Mouse (Mus musculus): ENCODE data around the gene Mb21d2. TPM values are rescaled to one million over a fixed set of nuclear protein-coding genes. Genes with fewer than 3 reads are reported as not detected.

The Mb21d2 gene
- polyA plus RNA-seq, 1 experiment = 9.2 TPM

DNA sequence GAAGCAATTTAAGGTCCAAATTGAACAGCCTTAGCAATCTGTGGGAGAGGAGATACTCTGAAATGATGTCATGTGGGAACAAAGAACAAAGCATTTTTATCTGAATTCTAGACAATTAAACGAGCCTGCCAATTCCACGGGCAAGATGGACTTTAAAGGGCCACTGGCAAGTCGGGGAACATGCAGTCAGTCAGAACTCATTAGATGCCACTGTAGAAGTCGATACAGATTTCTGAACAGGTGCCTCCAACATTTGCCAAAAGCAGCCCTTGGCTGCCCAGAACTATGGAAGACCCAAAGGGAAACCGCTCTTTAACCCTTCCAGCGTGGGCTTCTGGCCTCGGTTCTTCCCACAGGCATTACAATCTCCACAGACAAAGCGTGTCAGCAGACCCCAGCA, 45.8 kb downstream of the Mb21d2 start:
- H3K79me2 ChIP-seq (ENCODE audit: control insufficient read depth, insufficient read depth) = peaks cover 42% of the 10 kb centered on the region
- H3K27me3 ChIP-seq (ENCODE audit: control insufficient read depth, insufficient read depth, insufficient read length) = no peaks in the 10 kb centered on the region
- TF ChIP-seq MAX (IDR thresholded peaks at IDR 0.05) (no peak), FOSL1 (IDR thresholded peaks at IDR 0.05; ENCODE audit: insufficient read depth, low read length, poor library complexity, severe bottlenecking) (no peak)
- no peaks in the 10 kb centered on the region for H3K36me3 ChIP-seq (ENCODE audit: control insufficient read depth, insufficient read depth)
- no peak overlapping the region for H3K4me3 ChIP-seq (ENCODE audit: insufficient read depth, poor library complexity, severe bottlenecking)
- no peak overlapping the region for H3ac ChIP-seq (ENCODE audit: control insufficient read depth, insufficient read length, low read depth)
- H3K79me3 ChIP-seq (ENCODE audit: low read depth) = peaks cover 20% of the 10 kb centered on the region

DNA sequence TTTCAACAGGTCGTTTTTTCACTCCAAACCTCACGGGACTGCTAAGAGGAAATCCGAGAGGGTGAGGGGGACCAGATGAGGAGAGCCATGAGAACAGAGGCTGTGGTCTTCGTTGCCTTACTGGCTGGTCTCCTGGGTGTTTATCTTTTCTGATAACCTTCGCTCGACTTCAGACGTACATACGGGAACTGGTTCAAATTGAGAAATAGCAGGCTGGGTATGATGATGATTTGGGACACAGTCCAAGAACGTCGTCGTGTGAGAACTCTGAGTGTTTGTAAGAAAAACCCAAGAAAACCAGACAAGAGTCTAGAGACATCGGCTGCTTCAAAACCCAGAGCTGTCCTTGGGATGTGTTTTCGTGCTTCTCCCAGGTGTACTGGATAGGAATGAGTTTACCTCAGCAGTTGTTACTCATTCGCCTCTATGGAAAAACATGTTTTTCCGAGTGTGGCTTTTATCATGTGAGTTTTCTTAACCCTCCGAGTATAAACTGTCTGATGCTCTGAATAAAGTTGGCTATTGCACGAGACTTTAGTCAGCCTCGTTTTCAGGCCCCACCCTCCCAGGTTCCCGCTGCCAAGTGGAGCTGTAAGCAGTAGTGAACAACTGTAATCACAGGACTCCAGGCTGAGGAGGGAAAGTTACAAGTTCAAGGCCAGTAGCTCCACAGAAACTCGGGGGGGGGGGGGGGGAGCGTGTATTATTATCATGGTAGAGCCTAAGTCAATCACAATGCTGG, 46.6 kb downstream of the Mb21d2 start:
- TF ChIP-seq USF1 (IDR thresholded peaks at IDR 0.05; ENCODE audit: low read depth) (no peak), MYOG (IDR thresholded peaks at IDR 0.05; ENCODE audit: control insufficient read depth, extremely low read depth, insufficient read length) (no peak), CEBPB (IDR thresholded peaks at IDR 0.05; ENCODE audit: low read depth) (no peak), MYOD1 (IDR thresholded peaks at IDR 0.05; ENCODE audit: control insufficient read depth, insufficient read length, low read depth) (no peak), FOSL1 (IDR thresholded peaks at IDR 0.05; ENCODE audit: insufficient read depth, low read length, poor library complexity, severe bottlenecking) (no peak)
- no peaks in the 10 kb centered on the region for H3K27me3 ChIP-seq (ENCODE audit: control insufficient read depth, insufficient read depth, insufficient read length)
- peaks cover 20% of the 10 kb centered on the region for H3K79me3 ChIP-seq (ENCODE audit: low read depth)

DNA sequence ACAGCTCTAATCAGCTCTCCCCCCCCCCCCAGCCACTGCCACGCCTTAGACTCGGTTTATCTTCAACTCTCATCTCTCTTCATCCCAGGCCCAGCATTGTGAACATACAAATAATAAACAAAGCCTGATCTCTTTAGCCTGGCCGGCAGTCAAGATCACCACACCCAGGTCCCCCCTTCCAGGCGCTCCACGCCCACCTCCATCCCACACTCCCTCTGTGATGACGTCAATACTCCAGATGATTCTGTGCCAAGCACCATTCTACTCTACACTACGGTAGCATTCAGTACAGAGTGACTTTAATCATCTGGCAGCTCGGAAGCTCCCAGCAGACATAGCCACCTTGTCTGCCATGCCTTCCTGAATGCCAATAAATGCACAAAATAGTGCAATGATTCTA, 47.7 kb downstream of the Mb21d2 start:
- Histone ChIP-seq H3K4me3 (ENCODE audit: insufficient read depth, poor library complexity, severe bottlenecking) (no peak overlapping the region), H3K79me3 (ENCODE audit: low read depth) (peaks cover 19% of the 10 kb centered on the region), H3K79me2 (ENCODE audit: control insufficient read depth, insufficient read depth) (peaks cover 54% of the 10 kb centered on the region), H3K27me3 (ENCODE audit: control insufficient read depth, insufficient read depth, insufficient read length) (no peaks in the 10 kb centered on the region), H3K36me3 (ENCODE audit: control insufficient read depth, insufficient read depth) (no peaks in the 10 kb centered on the region), H3ac (ENCODE audit: control insufficient read depth, insufficient read length, low read depth) (no peak overlapping the region)
- TF ChIP-seq MYOD1 (IDR thresholded peaks at IDR 0.05; ENCODE audit: control insufficient read depth, insufficient read length, low read depth) = no peak
- TF ChIP-seq USF1 (IDR thresholded peaks at IDR 0.05; ENCODE audit: low read depth) = no peak
- no peak for TF ChIP-seq MAX (IDR thresholded peaks at IDR 0.05)
- TF ChIP-seq FOSL1 (IDR thresholded peaks at IDR 0.05; ENCODE audit: insufficient read depth, low read length, poor library complexity, severe bottlenecking) = no peak
- no peak for TF ChIP-seq CTCF (IDR thresholded peaks at IDR 0.05; ENCODE audit: control insufficient read depth, insufficient read depth, insufficient read length)
- TF ChIP-seq CEBPB (IDR thresholded peaks at IDR 0.05; ENCODE audit: low read depth) = no peak
- no peak for TF ChIP-seq MYOG (IDR thresholded peaks at IDR 0.05; ENCODE audit: control insufficient read depth, extremely low read depth, insufficient read length)

More for the DNA sequence above, 46.6 kb downstream of the Mb21d2 start:
- no peaks in the 10 kb centered on the region for H3K36me3 ChIP-seq (ENCODE audit: control insufficient read depth, insufficient read depth)
- no peak overlapping the region for H3ac ChIP-seq (ENCODE audit: control insufficient read depth, insufficient read length, low read depth)
- no peak overlapping the region for H3K4me3 ChIP-seq (ENCODE audit: insufficient read depth, poor library complexity, severe bottlenecking)
- peaks cover 48% of the 10 kb centered on the region for H3K79me2 ChIP-seq (ENCODE audit: control insufficient read depth, insufficient read depth)

DNA sequence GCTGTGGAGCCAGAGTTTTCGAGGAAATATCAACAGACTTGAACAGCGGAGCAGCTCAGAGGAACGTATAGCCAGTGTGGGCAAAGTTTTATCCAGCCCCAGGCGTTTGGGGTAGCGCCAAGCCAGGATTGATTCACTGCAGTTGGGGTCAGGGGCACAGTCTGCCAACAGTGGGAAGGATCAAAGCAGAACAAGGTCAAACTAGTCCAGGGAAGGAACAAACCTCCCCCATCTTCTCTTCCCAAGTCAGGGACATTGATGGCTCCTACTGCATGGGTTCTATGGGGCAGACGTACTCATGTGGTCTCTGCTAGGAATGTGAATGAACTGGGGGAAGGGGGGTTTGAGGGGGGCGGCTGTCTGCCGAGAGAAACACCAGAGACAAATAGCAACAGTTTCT, 48.7 kb downstream of the Mb21d2 start:
- Histone ChIP-seq H3K36me3 (ENCODE audit: control insufficient read depth, insufficient read depth) (no peaks in the 10 kb centered on the region), H3K4me3 (ENCODE audit: insufficient read depth, poor library complexity, severe bottlenecking) (no peak overlapping the region), H3K79me2 (ENCODE audit: control insufficient read depth, insufficient read depth) (peaks cover 59% of the 10 kb centered on the region), H3ac (ENCODE audit: control insufficient read depth, insufficient read length, low read depth) (no peak overlapping the region), H3K79me3 (ENCODE audit: low read depth) (peaks cover 20% of the 10 kb centered on the region), H3K27me3 (ENCODE audit: control insufficient read depth, insufficient read depth, insufficient read length) (no peaks in the 10 kb centered on the region)
- TF ChIP-seq FOSL1 (IDR thresholded peaks at IDR 0.05; ENCODE audit: insufficient read depth, low read length, poor library complexity, severe bottlenecking) (no peak), CEBPB (IDR thresholded peaks at IDR 0.05; ENCODE audit: low read depth) (no peak), MYOG (IDR thresholded peaks at IDR 0.05; ENCODE audit: control insufficient read depth, extremely low read depth, insufficient read length) (no peak), USF1 (IDR thresholded peaks at IDR 0.05; ENCODE audit: low read depth) (no peak), CTCF (IDR thresholded peaks at IDR 0.05; ENCODE audit: control insufficient read depth, insufficient read depth, insufficient read length) (no peak), MAX (IDR thresholded peaks at IDR 0.05) (no peak), MYOD1 (IDR thresholded peaks at IDR 0.05; ENCODE audit: control insufficient read depth, insufficient read length, low read depth) (no peak)

DNA sequence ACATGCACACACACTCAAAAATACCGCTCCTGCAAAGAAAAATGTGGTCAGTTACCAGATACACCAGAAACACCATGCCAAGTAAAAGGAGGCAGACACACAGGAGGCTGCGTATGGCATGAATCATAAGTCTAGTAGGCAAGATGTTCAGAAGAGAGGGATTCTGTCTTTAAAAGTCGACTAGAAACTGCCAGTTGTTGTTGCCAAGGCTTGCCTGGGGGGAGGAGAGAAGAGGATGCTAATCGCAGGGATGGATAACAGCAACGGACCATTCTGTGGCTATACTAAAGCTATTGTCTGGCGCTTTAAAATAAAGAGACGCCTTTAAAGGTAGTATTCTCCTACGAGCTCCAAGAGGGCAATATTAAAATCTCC, 49.2 kb downstream of the Mb21d2 start:
- Histone ChIP-seq H3K36me3 (ENCODE audit: control insufficient read depth, insufficient read depth) (no peaks in the 10 kb centered on the region), H3ac (ENCODE audit: control insufficient read depth, insufficient read length, low read depth) (no peak overlapping the region), H3K4me3 (ENCODE audit: insufficient read depth, poor library complexity, severe bottlenecking) (no peak overlapping the region), H3K79me3 (ENCODE audit: low read depth) (peaks cover 20% of the 10 kb centered on the region), H3K79me2 (ENCODE audit: control insufficient read depth, insufficient read depth) (peaks cover 64% of the 10 kb centered on the region), H3K27me3 (ENCODE audit: control insufficient read depth, insufficient read depth, insufficient read length) (no peaks in the 10 kb centered on the region)
- TF ChIP-seq MAX (IDR thresholded peaks at IDR 0.05) = no peak
- TF ChIP-seq CTCF (IDR thresholded peaks at IDR 0.05; ENCODE audit: control insufficient read depth, insufficient read depth, insufficient read length) = no peak
- no peak for TF ChIP-seq CEBPB (IDR thresholded peaks at IDR 0.05; ENCODE audit: low read depth)
- TF ChIP-seq FOSL1 (IDR thresholded peaks at IDR 0.05; ENCODE audit: insufficient read depth, low read length, poor library complexity, severe bottlenecking) = no peak
- TF ChIP-seq MYOG (IDR thresholded peaks at IDR 0.05; ENCODE audit: control insufficient read depth, extremely low read depth, insufficient read length) = no peak
- TF ChIP-seq USF1 (IDR thresholded peaks at IDR 0.05; ENCODE audit: low read depth) = no peak
- no peak for TF ChIP-seq MYOD1 (IDR thresholded peaks at IDR 0.05; ENCODE audit: control insufficient read depth, insufficient read length, low read depth)

Measured in C2C12 (cell line).